Mouse (Mus musculus) retina, postnatal 1 day (tissue): ENCODE measurements around the gene Slc45a2.

Experiments used
- DNase-seq: peaks from one replicate; pipeline ENCODE4 v3.0.0-alpha.2; 2012

The Slc45a2 gene

DNA sequence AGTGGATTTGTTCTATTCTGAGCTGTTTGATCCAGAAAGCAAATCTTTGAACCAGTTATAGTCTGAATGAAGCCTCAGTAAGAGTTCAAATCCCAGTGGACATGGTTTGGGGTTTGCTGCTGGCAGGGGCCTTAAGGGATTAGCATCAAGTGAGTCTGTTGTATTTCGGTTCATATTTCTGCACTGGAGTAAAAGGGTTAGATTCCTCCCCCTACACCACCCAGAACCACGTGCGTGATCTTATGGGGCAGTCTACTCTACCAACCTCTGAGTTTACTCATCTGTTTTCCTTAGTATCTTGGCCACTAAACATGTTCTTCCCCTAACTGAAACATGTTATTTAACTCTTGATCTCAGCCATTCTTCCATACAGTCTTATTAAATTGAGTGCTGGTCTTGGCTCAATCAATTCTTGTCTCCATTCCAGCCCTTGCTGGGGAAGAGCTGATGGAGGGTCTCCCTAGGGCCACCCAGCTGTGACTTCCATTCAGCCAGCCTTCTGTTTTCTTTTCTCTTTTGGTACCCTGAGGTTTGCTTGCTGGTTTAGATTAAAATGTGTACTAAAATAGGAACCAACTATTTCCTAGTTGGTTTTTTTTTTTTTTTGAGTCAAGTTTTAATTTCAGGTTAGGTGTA is 75.3 kb downstream of the Slc45a2 start:
- no peak for DNase-seq
